Mouse (Mus musculus): ENCODE results near the gene Fam133b.
"Not testable (repeated sequence)": the region's sequence is repeated elsewhere in the genome, so short reads cannot be mapped to it uniquely, and the experiment has no call there.

The Fam133b gene

GRCm38 (mm10) chr5:3600298-3600697 is 56.7 kb downstream of the Fam133b start:
- DNase-seq (ENCODE audit: low read depth, low spot score): no peak

DNA sequence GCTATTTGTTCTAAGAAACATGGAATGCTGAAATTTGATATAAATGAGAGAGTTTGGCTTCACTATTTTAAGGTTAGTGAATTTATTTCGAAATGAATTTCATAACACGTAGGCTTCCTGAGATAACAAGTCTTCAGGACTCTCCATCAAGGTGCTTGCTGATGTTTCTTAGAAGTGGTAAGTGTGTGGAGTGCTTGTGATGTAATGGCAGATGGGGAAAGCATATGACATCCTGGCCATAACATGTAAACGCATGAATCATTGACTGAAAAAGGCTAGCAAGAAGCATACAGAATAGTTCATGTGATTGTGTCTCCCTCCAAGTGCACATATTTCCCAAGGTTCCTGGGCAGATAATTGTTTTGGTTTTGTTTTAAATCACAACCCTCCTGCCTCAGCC is 57.2 kb downstream of the Fam133b start:
- DNase-seq (ENCODE audit: low read depth, low spot score): no peak

- no peak for DNase-seq (ENCODE audit: low read depth, low spot score)
These were observed 63.5 kb downstream of the Fam133b start for GRCm38 (mm10) chr5:3607114-3607513.

DNA sequence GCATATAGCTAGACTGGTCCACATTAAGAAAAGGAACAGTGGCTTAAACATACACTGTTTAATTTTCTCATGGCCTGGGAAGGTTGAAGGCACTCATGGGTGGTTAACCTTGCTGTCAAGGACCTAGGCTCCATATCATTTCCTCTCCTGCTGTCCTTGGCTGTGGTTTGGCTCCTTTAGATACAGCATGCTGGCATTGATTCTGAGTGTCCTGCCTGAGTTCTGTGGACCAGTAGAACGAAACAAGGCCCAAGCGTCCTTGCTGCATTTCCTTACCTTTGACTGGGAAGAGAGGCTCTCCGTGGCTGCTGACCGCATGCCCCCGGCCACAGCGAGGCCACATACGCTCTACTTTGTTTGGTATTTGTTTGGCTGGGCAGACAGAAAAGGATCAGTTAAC is 65.6 kb downstream of the Fam133b start:
- DNase-seq (ENCODE audit: low read depth, low spot score): no peak

DNA sequence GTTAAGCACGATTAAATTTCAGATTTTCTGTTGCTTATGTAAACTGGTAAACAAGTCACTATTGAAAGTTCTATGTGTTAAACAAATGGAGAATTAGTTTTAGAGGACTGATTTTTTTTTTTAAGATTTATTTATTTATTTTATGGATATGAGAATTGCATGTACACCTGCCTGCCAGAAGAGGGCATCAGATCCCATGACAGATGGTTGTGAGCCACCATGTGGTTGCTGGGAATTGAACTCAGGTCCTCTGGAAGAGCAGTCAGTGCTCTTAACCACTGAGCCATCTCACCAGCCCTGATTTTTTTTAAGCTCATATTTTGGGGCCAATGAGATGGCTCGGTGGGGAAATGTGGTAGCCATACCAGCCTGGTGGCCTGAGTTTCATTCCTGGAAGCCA is 68.2 kb downstream of the Fam133b start:
- not testable (repeated sequence) for DNase-seq (ENCODE audit: low read depth, low spot score)
